Mouse (Mus musculus) stomach, embryonic 15.5 days (tissue): ENCODE data around the gene Krtap4-9. TPM values are rescaled to one million over a fixed set of nuclear protein-coding genes. Genes with fewer than 3 reads are reported as not detected.

Experiments used
- polyA plus RNA-seq: library from polyadenylated mRNA; unstranded; fragments of >200 nt; fragmentation: Nextera tagmentation; extraction: Ambion mirVana; gene quantifications from 2 replicates; pipeline ENCODE4 v1.2.1, GENCODE M21; 2015

Gene Krtap4-9
- polyA plus RNA-seq, 1 experiment from 2014 or later: not detected

Other genes starting within 250 kb of the Krtap4-9 start
- not detected in 2 replicates for gene Krt40, start 242.0 kb upstream of the Krtap4-9 start, polyA plus RNA-seq
- gene Krtap3-3, start 234.3 kb upstream of the Krtap4-9 start, polyA plus RNA-seq: not detected in 2 replicates
- not detected in 2 replicates for gene Krtap3-2, start 228.3 kb upstream of the Krtap4-9 start, polyA plus RNA-seq
- not detected in 2 replicates for gene Gm11939, start 225.7 kb upstream of the Krtap4-9 start, polyA plus RNA-seq
- not detected in 2 replicates for gene Krtap3-1, start 218.6 kb upstream of the Krtap4-9 start, polyA plus RNA-seq
- not detected in 2 replicates for gene Krtap1-5, start 204.2 kb upstream of the Krtap4-9 start, polyA plus RNA-seq
- not detected in 2 replicates for gene Krtap1-4, start 201.5 kb upstream of the Krtap4-9 start, polyA plus RNA-seq
- not detected in 2 replicates for gene Krtap1-3, start 193.9 kb upstream of the Krtap4-9 start, polyA plus RNA-seq
- gene Krtap9-3, start 187.1 kb upstream of the Krtap4-9 start, polyA plus RNA-seq: not detected in 2 replicates
- not detected in 2 replicates for gene Gm11938, start 181.9 kb upstream of the Krtap4-9 start, polyA plus RNA-seq
- gene Gm11937, start 175.0 kb upstream of the Krtap4-9 start, polyA plus RNA-seq: not detected in 2 replicates
- not detected in 2 replicates for gene Krtap2-4, start 170.4 kb upstream of the Krtap4-9 start, polyA plus RNA-seq
- gene Gm11562, start 164.8 kb upstream of the Krtap4-9 start, polyA plus RNA-seq: not detected in 2 replicates
- gene Krtap4-1, start 157.0 kb upstream of the Krtap4-9 start, polyA plus RNA-seq: not detected in 2 replicates
- gene Krtap4-2, start 150.1 kb upstream of the Krtap4-9 start, polyA plus RNA-seq: not detected in 2 replicates
- not detected in 2 replicates for gene Krtap4-7, start 141.1 kb upstream of the Krtap4-9 start, polyA plus RNA-seq
- not detected in 2 replicates for gene Gm11555, start 135.0 kb upstream of the Krtap4-9 start, polyA plus RNA-seq
- not detected in 2 replicates for gene Gm11563, start 126.2 kb upstream of the Krtap4-9 start, polyA plus RNA-seq
- not detected in 2 replicates for gene Krtap4-6, start 119.2 kb upstream of the Krtap4-9 start, polyA plus RNA-seq
- not detected in 2 replicates for gene Gm14190, start 94.5 kb upstream of the Krtap4-9 start, polyA plus RNA-seq
- gene Gm14180, start 50.9 kb upstream of the Krtap4-9 start, polyA plus RNA-seq: not detected in 2 replicates
- not detected in 2 replicates for gene Gm11595, start 12.3 kb upstream of the Krtap4-9 start, polyA plus RNA-seq
- gene Krtap4-8, start 4.5 kb upstream of the Krtap4-9 start, polyA plus RNA-seq: not detected in 2 replicates
- gene Gm11596, start 8.3 kb downstream of the Krtap4-9 start, polyA plus RNA-seq: not detected in 2 replicates
- not detected in 2 replicates for gene Gm11569, start 13.7 kb downstream of the Krtap4-9 start, polyA plus RNA-seq
- gene Gm11554, start 19.2 kb downstream of the Krtap4-9 start, polyA plus RNA-seq: not detected in 2 replicates
- not detected in 2 replicates for gene Krtap4-13, start 24.7 kb downstream of the Krtap4-9 start, polyA plus RNA-seq
- not detected in 2 replicates for gene Gm11564, start 30.5 kb downstream of the Krtap4-9 start, polyA plus RNA-seq
- gene 2300003K06Rik, start 52.9 kb downstream of the Krtap4-9 start, polyA plus RNA-seq: not detected in 2 replicates
- not detected in 2 replicates for gene Krtap4-16, start 66.4 kb downstream of the Krtap4-9 start, polyA plus RNA-seq
- gene Gm11568, start 72.7 kb downstream of the Krtap4-9 start, polyA plus RNA-seq: not detected in 2 replicates
- gene Gm11559, start 79.3 kb downstream of the Krtap4-9 start, polyA plus RNA-seq: not detected in 2 replicates
- gene Krtap9-1, start 88.2 kb downstream of the Krtap4-9 start, polyA plus RNA-seq: not detected in 2 replicates
- not detected in 2 replicates for gene Gm11567, start 94.0 kb downstream of the Krtap4-9 start, polyA plus RNA-seq
- not detected in 2 replicates for gene Krtap31-1, start 122.7 kb downstream of the Krtap4-9 start, polyA plus RNA-seq
- gene Gm11565, start 129.6 kb downstream of the Krtap4-9 start, polyA plus RNA-seq: not detected in 2 replicates
- gene Krtap31-2, start 151.1 kb downstream of the Krtap4-9 start, polyA plus RNA-seq: not detected in 2 replicates
- gene Krtap9-5, start 163.3 kb downstream of the Krtap4-9 start, polyA plus RNA-seq: not detected in 2 replicates
- gene Krtap29-1, start 193.9 kb downstream of the Krtap4-9 start, polyA plus RNA-seq: not detected in 2 replicates
- gene Krtap16-1, start 201.4 kb downstream of the Krtap4-9 start, polyA plus RNA-seq: not detected in 2 replicates
- 0.30 TPM in 1 of 2 replicates, not detected in the other for gene Krtap17-1, start 208.8 kb downstream of the Krtap4-9 start, polyA plus RNA-seq
- gene Krt33a, start 231.0 kb downstream of the Krtap4-9 start, polyA plus RNA-seq: 0.15 and 0.35 TPM in 2 replicates
- not detected in 2 replicates for gene Krt33b, start 244.7 kb downstream of the Krtap4-9 start, polyA plus RNA-seq